ENCODE assay signal across 16 mouse cellular contexts in the genomic region with DNA sequence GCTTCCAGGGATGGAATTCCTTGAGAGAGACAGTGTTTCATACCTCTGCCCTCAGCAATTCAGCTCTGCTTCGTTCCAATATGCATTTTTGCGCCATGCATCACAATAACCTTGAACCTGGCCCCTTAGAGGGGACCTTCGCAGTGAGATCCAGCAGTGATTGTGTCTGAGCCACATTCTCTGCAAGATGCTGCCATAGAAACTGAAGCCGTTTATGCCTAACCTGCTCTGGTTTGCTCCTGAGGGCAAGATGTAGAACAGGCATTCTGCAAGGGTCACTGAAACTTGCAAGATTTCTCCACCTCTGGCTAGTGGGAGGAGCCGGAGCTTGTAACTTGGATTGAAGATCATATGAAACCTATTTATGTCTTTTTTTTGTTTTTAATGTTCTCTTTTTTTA.
A peak's percentile ranks its signal among the peaks of the same experiment; 100 is the strongest.
DNase-seq lines count a peak whose midpoint lies in the region; ATAC-seq lines count a peak whose summit lies in the region.
"Had no signal": no experiment of that assay in that cellular context is flagged by ENCODE, and none has a peak within 500 bp of the region (broad histone marks: within the 10 kb centered on the region; RNA-seq: fewer than 3 reads in every experiment).

No protein-coding gene starts in this region.

- no peak for ATAC-seq in hindbrain, embryonic 11.5 days (ENCODE audit: low FRiP score)
- ATAC-seq in hindbrain, embryonic 16.5 days: no peak
- no peak for ATAC-seq in embryonic facial prominence, embryonic 14.5 days (ENCODE audit: low read depth)
- no peak for ATAC-seq in kidney, embryonic 16.5 days (ENCODE audit: low FRiP score, low TSS enrichment)

- H3K4me1 ChIP-seq in hindbrain, embryonic 11.5 days (replicated peaks; ENCODE audit: control insufficient read depth, insufficient read depth, low read length): no peaks in the 10 kb centered on the region
- peaks cover 3% of the 10 kb centered on the region for H3K4me1 ChIP-seq in hindbrain, embryonic 16.5 days (ENCODE audit: control insufficient read depth, insufficient read depth, low read depth, low read length)
- peaks cover 12% of the 10 kb centered on the region; the same call in 1 of the 2 replicates for H3K4me1 ChIP-seq in embryonic facial prominence, embryonic 14.5 days (ENCODE audit: control insufficient read depth, insufficient read depth, low read length)
- peaks cover 18% of the 10 kb centered on the region for H3K4me1 ChIP-seq in kidney, embryonic 16.5 days (ENCODE audit: insufficient read depth, low read length)
- H3K4me1 ChIP-seq: stomach, embryonic 15.5 days had no signal

- H3K36me3 ChIP-seq in hindbrain, embryonic 11.5 days (ENCODE audit: control insufficient read depth, insufficient read depth, low read length): no peaks in the 10 kb centered on the region
- no peaks in the 10 kb centered on the region for H3K36me3 ChIP-seq in hindbrain, embryonic 16.5 days (ENCODE audit: control insufficient read depth, insufficient read depth, low read length)
- no peaks in the 10 kb centered on the region for H3K36me3 ChIP-seq in embryonic facial prominence, embryonic 14.5 days (ENCODE audit: control insufficient read depth, insufficient read depth, low read length)
- no peaks in the 10 kb centered on the region for H3K36me3 ChIP-seq in kidney, embryonic 16.5 days (ENCODE audit: insufficient read depth, low read length)
- H3K36me3 ChIP-seq: stomach, embryonic 15.5 days had no signal

- H3K4me3 ChIP-seq in hindbrain, embryonic 11.5 days (ENCODE audit: low read depth, low read length): no peak overlapping the region
- H3K4me3 ChIP-seq in hindbrain, embryonic 16.5 days (ENCODE audit: low read length): no peak overlapping the region
- no peak overlapping the region for H3K4me3 ChIP-seq in embryonic facial prominence, embryonic 14.5 days (ENCODE audit: low read depth, low read length)
- no peak overlapping the region for H3K4me3 ChIP-seq in kidney, embryonic 16.5 days (ENCODE audit: low read length)
- H3K4me3 ChIP-seq: stomach, embryonic 15.5 days had no signal

- peak; percentile 11 for DNase-seq in embryo, embryonic 10 days (ENCODE audit: low spot score)
- no peak for DNase-seq in embryo, embryonic 10.5 days (ENCODE audit: low spot score)
- DNase-seq in hindbrain, embryonic 11.5 days (ENCODE audit: low spot score): peak; percentile 19
- DNase-seq in Muller cell, postnatal 12 days (ENCODE audit: inconsistent ontology term): peak; percentile 24
- peak; percentile 26 for DNase-seq in embryonic facial prominence, embryonic 14.5 days (ENCODE audit: low spot score)
- DNase-seq in spleen, postnatal 4 days (ENCODE audit: low spot score in 2 of 2): no peak
- DNase-seq: cerebellum, adult 11 months; cerebellum, postnatal 25 days; kidney, postnatal 10 days; layer of hippocampus, adult 9-11 months; liver; lung, adult 18-20 months; right cerebral cortex, adult 18-20 months had no signal

- H3K27me3 ChIP-seq in hindbrain, embryonic 11.5 days (ENCODE audit: control insufficient read depth, insufficient read depth, low read length): no peaks in the 10 kb centered on the region
- H3K27me3 ChIP-seq in hindbrain, embryonic 16.5 days (replicated peaks; ENCODE audit: control insufficient read depth, insufficient read depth, low read length): no peaks in the 10 kb centered on the region
- no peaks in the 10 kb centered on the region for H3K27me3 ChIP-seq in embryonic facial prominence, embryonic 14.5 days (replicated peaks; ENCODE audit: control insufficient read depth, insufficient read depth, low read length)
- H3K27me3 ChIP-seq in kidney, embryonic 16.5 days (ENCODE audit: insufficient read depth, low read length): no peaks in the 10 kb centered on the region
- H3K27me3 ChIP-seq: stomach, embryonic 15.5 days had no signal

- no peak overlapping the region for H3K4me2 ChIP-seq in hindbrain, embryonic 11.5 days (replicated peaks; ENCODE audit: low read depth, low read length)
- no peak overlapping the region for H3K4me2 ChIP-seq in hindbrain, embryonic 16.5 days (ENCODE audit: low read length)
- H3K4me2 ChIP-seq in embryonic facial prominence, embryonic 14.5 days (ENCODE audit: low read depth, low read length): peak overlapping the region; percentile 8; the same call in 1 of the 2 replicates
- no peak overlapping the region for H3K4me2 ChIP-seq in kidney, embryonic 16.5 days (replicated peaks; ENCODE audit: low read depth, low read length)
- H3K4me2 ChIP-seq: stomach, embryonic 15.5 days had no signal

- H3K27ac ChIP-seq in hindbrain, embryonic 11.5 days (ENCODE audit: low read depth, low read length): no peak overlapping the region
- no peak overlapping the region for H3K27ac ChIP-seq in hindbrain, embryonic 16.5 days (ENCODE audit: low read depth, low read length)
- no peak overlapping the region; the same call in 1 of the 2 replicates for H3K27ac ChIP-seq in embryonic facial prominence, embryonic 14.5 days (replicated peaks; ENCODE audit: low read depth, low read length)
- H3K27ac ChIP-seq in kidney, embryonic 16.5 days (ENCODE audit: low read length): no peak overlapping the region
- H3K27ac ChIP-seq: stomach, embryonic 15.5 days had no signal

- H3K9me3 ChIP-seq in hindbrain, embryonic 11.5 days (ENCODE audit: control insufficient read depth, low read length): no peaks in the 10 kb centered on the region
- H3K9me3 ChIP-seq in hindbrain, embryonic 16.5 days (ENCODE audit: control insufficient read depth, low read length): no peaks in the 10 kb centered on the region
- no peaks in the 10 kb centered on the region for H3K9me3 ChIP-seq in embryonic facial prominence, embryonic 14.5 days (ENCODE audit: control insufficient read depth, low read length)
- H3K9me3 ChIP-seq in kidney, embryonic 16.5 days (ENCODE audit: low read length): no peaks in the 10 kb centered on the region
- H3K9me3 ChIP-seq: stomach, embryonic 15.5 days had no signal

- no peak overlapping the region for H3K9ac ChIP-seq in hindbrain, embryonic 11.5 days (ENCODE audit: low read depth, low read length)
- H3K9ac ChIP-seq in hindbrain, embryonic 16.5 days (ENCODE audit: low read depth, low read length): no peak overlapping the region
- H3K9ac ChIP-seq in embryonic facial prominence, embryonic 14.5 days (ENCODE audit: low read depth, low read length): no peak overlapping the region
- no peak overlapping the region for H3K9ac ChIP-seq in kidney, embryonic 16.5 days (replicated peaks; ENCODE audit: low read length)
- H3K9ac ChIP-seq: stomach, embryonic 15.5 days had no signal

- WGBS in hindbrain, embryonic 11.5 days: 43% methylated on average over 5 of the region's 5 CpGs
- 35% methylated on average over 5 of the region's 5 CpGs for WGBS in hindbrain, embryonic 16.5 days
- 28% methylated on average over 5 of the region's 5 CpGs for WGBS in embryonic facial prominence, embryonic 14.5 days
- 49% methylated on average over 5 of the region's 5 CpGs for WGBS in kidney, embryonic 16.5 days

Comparison
In these comparisons a context has a peak if more than half of its experiments do, and no peak if none do; other contexts are left out.
1. DNase-seq: peak in embryo, embryonic 10 days (single experiment), hindbrain, embryonic 11.5 days (single experiment), Muller cell, postnatal 12 days (single experiment) and embryonic facial prominence, embryonic 14.5 days (single experiment); none in embryo, embryonic 10.5 days (single experiment) and spleen, postnatal 4 days (0 of 2).